Mouse (Mus musculus) kidney, adult 9 months (tissue): ENCODE results near the gene Ube2d3.
A peak's percentile ranks its signal among the peaks of the same experiment; 100 is the strongest.

Experiments
- DNase-seq: peaks from one replicate; pipeline ENCODE4 v3.0.0; 2022

Ube2d3 gene

DNA sequence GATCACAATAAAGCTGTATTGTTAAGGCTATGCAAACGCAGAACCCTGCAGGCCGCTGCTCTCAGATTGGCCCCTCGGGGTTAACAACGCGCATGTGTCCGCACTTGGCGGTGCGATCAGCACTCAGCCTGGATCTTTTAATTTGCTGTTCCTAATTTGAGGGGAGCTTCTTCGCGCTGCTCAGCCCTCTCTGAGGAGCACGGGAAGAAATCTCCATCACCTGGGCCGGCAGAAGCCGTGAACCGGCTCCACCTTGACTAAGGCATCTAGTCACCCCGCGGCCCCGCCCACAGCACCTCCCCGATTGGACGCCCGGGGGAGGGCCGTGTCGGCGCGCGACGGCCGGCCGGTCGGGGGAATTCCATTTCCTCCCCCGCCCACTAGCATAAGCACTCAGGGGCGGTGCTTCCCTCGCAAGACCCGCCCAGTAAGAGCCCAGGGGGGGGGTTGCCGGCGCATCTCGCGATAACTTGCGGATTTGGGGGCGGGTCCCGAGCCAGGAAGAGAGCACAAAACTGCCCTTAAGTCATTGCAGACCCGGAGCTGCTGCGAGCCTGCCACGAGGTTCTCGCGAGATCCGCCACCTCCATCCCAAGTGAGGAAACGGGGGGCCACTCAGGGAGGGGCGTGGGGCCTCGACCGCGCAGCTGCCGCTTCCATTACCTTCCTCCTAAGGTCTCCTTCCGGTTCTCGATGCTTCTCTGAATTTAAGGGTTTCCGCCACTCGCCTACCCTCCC, at the start of gene Ube2d3:
TSS of gene Ube2d3 (plus strand) at position 392 of the 738 bp plus-strand sequence.
- peak; percentile 99 for DNase-seq

- DNase-seq = peak; percentile 22
Observed at GRCm38 (mm10) chr3:135393186-135393585, 44.8 kb upstream of the Ube2d3 start.

- peak; percentile 27 for DNase-seq
Observed at GRCm38 (mm10) chr3:135395085-135395484, 42.9 kb upstream of the Ube2d3 start.

DNA sequence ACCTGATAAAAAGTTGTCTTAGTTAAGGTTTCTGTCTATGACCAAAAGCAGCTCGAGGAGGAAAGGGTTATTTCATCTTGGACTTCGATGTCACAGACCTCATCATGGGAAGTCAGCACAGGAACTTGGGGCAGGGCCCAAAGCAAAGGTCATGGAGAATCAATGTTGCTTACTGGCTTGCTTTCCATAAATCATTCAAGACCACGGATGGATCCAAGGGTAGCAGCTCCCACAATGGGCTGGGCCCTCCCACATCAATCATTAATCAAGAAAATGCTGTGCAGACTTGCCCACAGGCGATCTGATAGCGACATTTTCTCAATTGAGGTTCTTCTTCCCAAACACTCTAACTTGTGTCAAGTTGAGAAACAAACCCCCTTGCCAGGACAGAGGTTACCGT, 41.9 kb upstream of the Ube2d3 start:
- peak; percentile 89 for DNase-seq

DNA sequence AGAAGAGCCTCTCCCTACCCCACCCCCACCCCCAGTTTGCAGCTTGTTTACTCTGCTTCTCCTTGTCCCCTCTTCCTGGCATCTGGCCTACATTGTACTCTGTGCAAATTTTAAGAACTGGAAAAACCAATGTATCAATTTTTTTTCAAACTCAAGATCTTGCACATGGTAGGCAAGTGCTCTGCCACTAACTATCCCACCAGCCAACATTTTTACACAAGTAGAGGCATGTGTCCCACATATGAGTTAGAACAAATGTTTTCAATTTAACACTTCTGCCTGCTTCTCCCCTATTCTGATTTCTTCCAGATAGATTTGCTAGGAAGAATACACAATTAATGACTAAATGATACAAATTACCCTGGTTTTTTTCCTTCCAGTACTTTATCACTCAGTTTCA, 40.8 kb upstream of the Ube2d3 start:
- no peak for DNase-seq

- peak; percentile 88 for DNase-seq
Observed at GRCm38 (mm10) chr3:135402201-135402658, 35.7 kb upstream of the Ube2d3 start.

DNA sequence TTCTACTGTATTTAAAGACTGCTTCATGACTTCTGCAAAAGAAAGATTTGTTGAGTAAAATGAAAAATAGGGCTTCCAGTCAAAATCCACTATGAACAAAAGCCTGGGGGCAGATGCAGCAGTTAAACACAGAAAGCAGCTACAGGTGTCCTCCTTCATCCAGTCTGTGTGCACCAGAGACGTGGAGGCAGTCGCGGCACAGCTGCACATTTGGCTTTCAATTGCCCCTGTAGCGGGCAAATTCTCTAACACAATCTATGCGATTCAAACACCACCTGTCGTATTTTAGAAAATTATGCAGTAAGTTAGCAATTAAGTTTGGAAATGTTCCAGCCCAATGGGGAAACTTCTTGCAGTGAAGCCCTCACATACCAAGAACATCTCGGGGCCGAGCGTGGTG, 34.7 kb upstream of the Ube2d3 start:
- no peak for DNase-seq

GRCm38 (mm10) chr3:135403856-135404255, 34.1 kb upstream of the Ube2d3 start:
- DNase-seq = no peak

DNA sequence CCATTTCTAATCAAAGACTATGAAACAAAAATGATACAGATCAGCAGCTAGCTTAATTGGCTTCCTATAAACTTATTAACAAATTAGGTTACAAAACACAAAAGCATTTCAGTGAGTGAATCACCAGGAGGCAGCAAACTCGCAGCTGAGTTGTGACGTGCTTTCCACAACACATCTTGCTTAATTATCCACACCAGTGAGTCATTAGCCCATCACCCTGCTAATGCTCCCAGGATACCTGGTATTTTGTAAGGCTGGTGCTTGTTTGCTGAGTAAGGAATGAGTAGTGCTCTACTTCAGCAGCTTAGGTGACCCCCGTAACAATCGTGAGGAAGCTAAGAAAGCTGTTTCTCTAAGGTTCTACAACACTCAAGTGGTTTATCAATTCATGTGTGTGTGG, 33.4 kb upstream of the Ube2d3 start:
- DNase-seq = no peak

DNA sequence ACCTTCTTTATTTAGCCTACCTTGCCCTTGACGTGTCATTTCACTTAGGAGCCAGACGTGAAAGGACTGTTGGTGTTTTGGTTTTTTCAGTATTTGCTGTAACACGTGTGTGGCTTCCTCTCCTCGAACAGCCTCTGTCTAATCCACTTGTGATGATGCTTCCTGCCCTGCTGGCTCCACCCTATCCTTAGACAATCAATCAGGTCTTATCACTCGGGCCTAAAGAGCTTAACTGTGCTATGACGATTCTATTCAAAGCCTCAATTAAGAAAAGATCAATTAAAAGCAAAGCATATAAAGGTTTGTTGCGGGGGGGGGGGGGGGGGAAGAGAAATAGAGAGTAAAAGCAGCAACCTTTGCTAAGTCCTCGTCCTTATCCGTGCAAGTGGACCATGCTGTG, 30.6 kb upstream of the Ube2d3 start:
- DNase-seq = no peak

GRCm38 (mm10) chr3:135409219-135409618, 28.7 kb upstream of the Ube2d3 start:
- DNase-seq = no peak

DNA sequence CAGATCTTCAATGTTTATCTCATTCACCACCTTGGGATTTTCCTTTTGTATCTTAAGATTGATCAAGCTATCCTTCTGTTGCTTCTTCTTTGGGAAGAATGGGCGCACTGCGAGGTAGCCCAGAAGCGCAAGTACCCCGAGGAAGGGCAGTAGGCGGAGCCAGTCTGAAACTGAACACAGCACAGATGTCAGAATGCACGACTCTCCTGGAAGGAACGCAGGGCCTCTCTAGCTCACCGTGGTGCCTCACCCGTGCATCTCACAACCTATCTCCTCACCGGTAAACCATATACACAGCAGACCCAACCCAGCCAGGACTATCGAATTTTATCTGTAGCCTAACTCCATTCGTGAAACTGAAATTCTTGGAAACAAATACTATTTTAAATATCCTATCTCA, 26.9 kb upstream of the Ube2d3 start:
- no peak for DNase-seq

- no peak for DNase-seq
Observed at GRCm38 (mm10) chr3:135411824-135412223, 26.1 kb upstream of the Ube2d3 start.

GRCm38 (mm10) chr3:135417245-135417644, 20.7 kb upstream of the Ube2d3 start:
- DNase-seq = no peak

GRCm38 (mm10) chr3:135417799-135418198, 20.1 kb upstream of the Ube2d3 start:
- DNase-seq = no peak

- DNase-seq = no peak
Observed at GRCm38 (mm10) chr3:135420542-135421309, 17.2 kb upstream of the Ube2d3 start.

- no peak for DNase-seq
Observed at GRCm38 (mm10) chr3:135421310-135421594, 16.7 kb upstream of the Ube2d3 start.

GRCm38 (mm10) chr3:135422232-135422855, 15.6 kb upstream of the Ube2d3 start:
- DNase-seq = no peak

- peak; percentile 85 for DNase-seq
Observed at GRCm38 (mm10) chr3:135422856-135423607, 14.9 kb upstream of the Ube2d3 start.

- peak; percentile 66 for DNase-seq
Observed at GRCm38 (mm10) chr3:135423608-135424212, 14.2 kb upstream of the Ube2d3 start, which contains the start of gene Cisd2. Gene Cisd2, minus strand, starts transcription at chr3:135423925.

DNA sequence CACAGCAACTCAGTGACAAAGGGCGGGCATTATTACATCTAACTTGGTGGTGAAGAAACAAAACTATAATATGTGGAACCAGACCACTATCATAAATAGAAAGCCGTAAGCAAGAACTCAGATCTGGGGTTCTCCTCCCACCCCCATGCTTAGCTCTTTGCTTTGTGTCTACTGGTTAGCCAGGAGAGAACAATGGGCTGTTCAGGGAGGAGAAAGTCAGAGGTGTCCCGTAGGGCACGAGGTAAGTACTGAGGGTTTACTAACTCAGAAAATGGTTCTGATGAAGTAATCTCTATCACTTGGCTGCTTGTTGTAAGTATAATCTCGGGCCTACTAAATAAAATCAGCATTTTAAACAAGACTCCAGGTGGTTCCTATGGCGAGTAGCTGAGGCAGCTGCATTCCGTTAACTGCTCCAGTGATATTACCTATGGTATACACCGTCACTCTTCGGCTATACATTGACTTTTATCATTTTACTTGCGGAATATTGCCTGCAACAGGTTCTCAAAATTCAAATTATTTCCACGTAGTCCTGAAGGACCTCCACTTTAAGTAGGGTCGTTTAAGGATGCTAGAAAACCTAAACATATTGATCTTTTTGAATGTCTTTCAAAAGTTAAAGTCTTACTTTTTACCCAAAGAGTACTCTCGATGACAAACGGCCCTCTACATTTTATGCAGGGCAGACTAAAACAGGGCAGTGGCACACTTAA, 890 bp upstream of the Ube2d3 start:
- DNase-seq = no peak

- peak; percentile 94 for DNase-seq
Observed at GRCm38 (mm10) chr3:135438531-135438912, 573 bp downstream of the Ube2d3 start.
